Mouse (Mus musculus) gastrocnemius, adult 8-10 months (tissue): ENCODE results near the gene Agr2. TPM values are rescaled to one million over a fixed set of nuclear protein-coding genes. Genes with fewer than 3 reads are reported as not detected.

Experiments
- DNase-seq, 2 experiments: peaks; one replicate each; pipeline ENCODE4 v3.0.0; 2022; ENCODE audit warnings: low spot score in 2 of 2
- total RNA-seq, 4 experiments: library from RNA; stranded (reverse); gene quantifications; 2 replicates each; pipeline ENCODE4 v1.2.4; 2022

The Agr2 gene
- not detected for total RNA-seq

DNA sequence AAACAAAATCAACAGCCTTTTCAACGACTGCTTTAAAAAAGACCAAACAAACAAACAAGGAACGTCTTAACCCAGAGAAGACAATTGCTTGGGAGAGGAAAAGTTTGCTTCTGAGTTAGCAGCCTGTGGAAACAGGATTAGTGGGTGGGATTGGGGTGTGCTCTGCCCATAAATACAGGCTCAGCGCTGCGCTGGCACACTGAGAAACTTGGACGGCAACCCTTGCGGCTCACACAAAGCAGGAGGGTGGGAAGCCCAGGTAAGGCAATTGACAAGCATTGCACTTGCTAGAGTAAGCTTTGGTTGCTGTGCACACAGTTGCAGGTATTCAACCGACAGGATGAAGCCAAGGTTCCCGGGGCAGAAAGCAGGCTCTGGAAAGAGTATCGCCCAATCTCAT is at the start of gene Agr2:
Gene Agr2, plus strand, starts transcription at position 197 of the 400 bp plus-strand sequence.
- no peak for DNase-seq

DNA sequence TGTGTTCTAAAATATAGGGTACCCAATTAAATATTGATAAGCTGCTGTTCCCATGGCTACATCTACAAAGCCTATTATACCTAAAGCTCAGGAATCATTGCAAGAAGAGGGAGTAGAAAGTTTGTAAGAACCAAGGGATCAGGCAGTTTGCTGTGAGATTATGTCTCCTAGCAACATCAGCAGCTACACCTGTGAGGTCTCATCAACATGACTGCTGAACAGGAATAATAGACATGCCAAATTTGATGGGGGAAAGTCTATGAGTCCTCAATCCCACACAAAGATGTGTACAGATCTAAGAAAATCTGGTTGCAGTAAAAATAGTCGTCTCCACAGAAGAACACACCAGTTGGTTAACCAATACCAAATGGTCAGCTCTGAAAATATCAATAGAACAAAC is 41.0 kb upstream of the Agr2 start:
- DNase-seq: no peak

- DNase-seq: no peak
Measured at GRCm38 (mm10) chr12:35957235-35957634, 35.5 kb upstream of the Agr2 start.

- no peak for DNase-seq
Measured at GRCm38 (mm10) chr12:35966098-35966767, 26.5 kb upstream of the Agr2 start.

- DNase-seq: no peak
Measured at GRCm38 (mm10) chr12:35966768-35967141, 26.0 kb upstream of the Agr2 start.

- DNase-seq: no peak
Measured at GRCm38 (mm10) chr12:35975898-35976297, 16.8 kb upstream of the Agr2 start.

GRCm38 (mm10) chr12:35977633-35978246 is 15.0 kb upstream of the Agr2 start:
- no peak for DNase-seq

DNA sequence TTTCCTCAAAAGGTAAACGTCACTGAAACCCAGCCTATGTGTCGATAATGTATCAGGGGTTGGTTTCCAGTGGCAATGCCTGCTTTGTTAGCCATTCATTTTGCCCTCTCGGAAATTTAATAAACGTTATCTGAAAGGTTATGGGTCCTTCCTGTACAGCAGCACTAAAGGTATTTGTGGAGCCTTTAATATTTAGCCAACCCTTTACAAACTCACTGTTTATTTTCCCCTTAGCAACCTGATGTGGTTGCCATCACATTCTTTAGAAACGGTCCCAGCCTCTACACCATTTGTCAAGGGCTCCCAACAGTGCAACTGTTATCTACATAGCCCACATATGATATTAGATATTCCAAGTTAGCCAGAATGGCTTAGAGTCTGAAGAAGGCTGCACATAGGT is 13.1 kb upstream of the Agr2 start:
- no peak for DNase-seq

DNA sequence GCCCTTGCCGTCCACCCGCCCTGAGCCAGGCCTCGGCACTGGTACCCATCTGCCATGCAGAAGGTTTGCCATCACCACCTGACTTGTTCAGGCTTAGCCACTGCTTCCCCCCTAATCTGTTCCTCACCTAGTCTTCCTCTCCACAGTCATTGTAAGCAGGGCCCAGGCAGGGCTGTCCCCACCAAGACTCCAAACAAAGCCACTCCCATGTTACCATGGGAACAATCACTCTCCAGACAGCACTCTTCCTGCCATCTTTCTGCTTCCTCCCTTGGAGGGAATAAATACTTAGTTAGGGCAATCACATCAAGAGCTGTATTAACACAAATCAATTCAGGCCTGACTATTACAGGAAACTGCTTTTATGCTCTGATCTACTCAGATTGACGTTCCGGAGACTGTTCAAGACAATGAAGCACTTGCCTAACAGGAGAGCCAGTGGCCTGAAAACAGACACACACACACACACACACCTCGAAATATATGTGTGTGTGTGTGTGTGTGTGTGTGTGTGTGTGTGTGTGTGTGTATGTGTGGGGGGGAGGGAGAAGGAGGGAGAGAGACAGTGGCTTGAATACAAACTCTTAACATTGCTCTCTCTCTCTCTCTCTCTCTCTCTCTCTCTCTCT is 10.9 kb upstream of the Agr2 start:
- no peak for DNase-seq

GRCm38 (mm10) chr12:35983472-35983871 is 9.2 kb upstream of the Agr2 start:
- DNase-seq: no peak

GRCm38 (mm10) chr12:35984743-35985142 is 8.0 kb upstream of the Agr2 start:
- no peak for DNase-seq

- DNase-seq: no peak
Measured at GRCm38 (mm10) chr12:35993583-35993982, 876 bp downstream of the Agr2 start.

DNA sequence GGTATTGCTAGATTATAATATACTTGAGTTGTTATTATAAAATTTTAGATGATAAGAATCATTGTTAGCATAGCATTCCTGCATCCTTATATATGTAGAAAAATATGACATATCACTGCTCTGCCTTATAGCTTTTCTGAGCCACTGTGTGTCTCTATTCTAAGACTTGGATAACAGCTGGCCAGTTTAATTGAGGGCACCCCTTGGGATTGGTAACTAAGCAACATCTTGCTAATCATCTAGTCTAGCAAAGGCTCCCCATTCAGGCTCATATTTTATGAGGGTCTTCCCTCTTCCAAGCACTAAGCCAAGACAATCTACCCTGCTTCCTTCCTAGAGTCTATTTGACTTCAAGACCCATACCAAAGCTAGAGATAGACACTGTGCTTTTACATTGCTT is 1.4 kb downstream of the Agr2 start:
- DNase-seq: no peak

DNA sequence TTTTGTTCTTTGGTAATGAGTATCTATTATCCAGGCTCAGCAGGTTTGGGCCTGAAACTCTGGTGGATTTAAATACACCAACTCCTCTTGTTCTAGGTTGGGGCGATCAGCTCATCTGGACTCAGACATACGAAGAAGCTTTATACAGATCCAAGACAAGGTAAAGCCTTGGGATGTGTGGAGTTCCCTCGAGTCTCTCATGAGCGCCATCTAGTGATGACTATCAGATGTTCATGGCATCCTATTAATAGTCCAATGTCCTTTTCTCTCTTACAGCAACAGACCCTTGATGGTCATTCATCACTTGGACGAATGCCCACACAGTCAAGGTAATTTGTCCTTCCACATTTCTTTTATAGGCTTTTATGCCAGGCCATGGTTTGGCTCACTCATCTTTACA is 3.1 kb downstream of the Agr2 start:
- DNase-seq: no peak

- DNase-seq: no peak
Measured at GRCm38 (mm10) chr12:36004714-36005113, 12.0 kb downstream of the Agr2 start.

DNA sequence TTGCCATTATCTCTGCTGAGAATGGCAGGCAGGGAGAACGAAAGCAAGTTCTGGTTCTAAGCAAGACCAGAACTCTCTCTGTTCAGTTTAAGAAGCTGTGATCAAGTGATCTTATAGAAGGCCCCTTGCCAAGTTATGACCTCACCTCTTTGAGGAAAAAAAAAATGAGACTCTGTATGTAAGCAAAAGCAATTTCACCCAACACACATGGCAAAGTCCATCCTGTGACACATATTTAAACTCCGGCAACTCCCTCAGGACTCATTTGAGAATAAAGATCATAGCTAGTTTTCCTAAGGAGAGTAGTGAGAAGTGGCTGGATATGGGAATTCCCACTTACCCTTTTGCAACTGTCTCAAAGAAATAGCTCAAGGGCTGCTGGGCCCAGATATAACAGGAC is 14.9 kb downstream of the Agr2 start:
- DNase-seq: no peak

GRCm38 (mm10) chr12:36008364-36009047 is 15.8 kb downstream of the Agr2 start:
- DNase-seq: no peak

DNA sequence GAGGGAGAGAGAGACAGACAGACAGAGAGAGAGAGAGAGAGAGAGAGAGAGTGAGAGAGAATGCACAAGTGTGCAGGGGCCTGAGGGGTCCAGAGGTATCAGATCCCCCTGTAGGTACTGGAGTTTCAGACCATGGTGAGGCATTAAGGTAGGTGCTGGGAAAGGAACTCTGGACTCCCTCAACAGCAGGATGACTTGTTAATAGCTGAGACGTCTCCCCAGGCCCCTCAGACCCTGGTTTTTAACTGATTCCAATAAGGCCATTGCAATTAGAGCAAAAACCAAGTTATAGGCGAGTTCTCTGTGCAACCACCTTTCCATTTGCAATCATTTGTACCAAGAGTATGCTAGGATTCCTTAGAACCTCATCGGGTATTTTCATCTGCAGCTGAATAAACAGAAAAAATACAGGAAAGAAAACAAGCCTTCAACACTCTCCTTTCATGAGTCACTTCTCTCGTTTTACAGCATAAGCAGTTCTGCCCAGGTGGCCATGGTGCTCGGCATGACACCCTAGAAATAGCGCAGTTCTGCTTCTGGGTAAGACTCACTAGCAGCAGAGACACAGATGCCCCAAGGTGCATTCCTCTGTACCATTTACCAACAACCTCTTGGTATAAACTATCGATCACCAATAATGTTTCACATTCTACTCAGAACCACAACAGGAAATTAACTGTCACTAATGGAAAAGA is 20.7 kb downstream of the Agr2 start:
- DNase-seq: no peak

DNA sequence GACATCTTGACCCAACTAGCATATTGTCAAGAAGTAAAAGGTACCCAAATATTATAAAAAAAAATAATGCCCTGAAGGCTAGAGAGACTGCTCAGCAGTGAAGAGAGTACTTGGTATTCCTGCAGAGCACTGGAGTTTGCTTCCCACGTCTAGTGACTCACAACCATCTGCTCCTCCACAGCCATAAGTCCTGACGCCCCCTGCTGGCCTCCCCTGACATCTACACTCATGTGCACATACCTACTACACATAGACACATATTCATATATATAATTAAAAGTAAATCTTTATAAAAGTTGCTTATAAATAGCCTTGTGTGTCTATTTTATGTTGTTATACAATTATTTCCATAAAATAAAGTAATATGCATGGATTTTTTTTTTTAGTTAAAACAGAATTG is 25.1 kb downstream of the Agr2 start:
- no peak for DNase-seq

GRCm38 (mm10) chr12:36019572-36019971 is 26.9 kb downstream of the Agr2 start:
- no peak for DNase-seq

DNA sequence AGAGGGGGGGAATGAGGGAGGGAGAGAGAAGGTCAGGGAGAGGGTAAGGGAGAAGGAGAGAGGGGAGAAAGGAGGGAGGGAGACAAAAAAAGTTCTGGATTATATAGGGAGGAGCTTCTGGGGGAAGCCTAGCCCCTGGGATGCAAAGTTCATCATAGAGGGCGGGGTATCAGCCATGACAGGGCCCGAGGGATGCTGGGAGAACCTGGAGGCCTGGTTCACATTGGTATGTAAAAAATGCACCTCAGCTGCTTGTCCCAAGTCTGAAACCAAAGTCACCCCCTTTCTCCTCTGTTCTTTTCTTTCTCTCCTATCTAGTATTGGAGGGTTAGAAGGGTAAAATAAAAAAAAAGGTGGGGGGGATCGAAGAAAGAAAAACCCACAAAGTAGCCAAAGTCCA is 27.4 kb downstream of the Agr2 start:
- DNase-seq: no peak

DNA sequence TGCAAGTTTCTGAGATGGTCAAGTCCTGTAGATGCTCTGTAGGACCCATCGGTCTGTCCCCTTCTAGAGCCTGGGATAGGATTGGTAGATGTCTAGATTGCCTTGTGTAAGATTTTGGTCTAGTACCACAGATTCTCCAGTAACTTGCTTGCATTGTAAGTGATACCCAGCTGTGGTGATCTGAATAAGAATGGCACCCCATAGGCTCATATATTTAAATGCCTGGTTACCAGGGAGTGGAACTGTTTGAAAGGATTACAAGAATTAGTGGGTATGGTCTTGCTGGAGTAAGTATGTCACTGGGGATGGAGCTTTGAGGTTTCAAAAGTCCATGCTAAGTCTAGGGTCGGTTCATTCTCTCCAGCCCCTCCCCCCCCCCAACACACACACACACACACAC is 28.0 kb downstream of the Agr2 start:
- no peak for DNase-seq
